Mouse (Mus musculus) liver, adult 2 months (tissue): Measurements from ENCODE around the gene Gm2026. TPM values are rescaled to one million over a fixed set of nuclear protein-coding genes. Genes with fewer than 3 reads are reported as not detected.
"Not testable (repeated sequence)": the region's sequence is repeated elsewhere in the genome, so short reads cannot be mapped to it uniquely, and the experiment has no call there.

Experiments used
- DNase-seq: peaks from one replicate; pipeline ENCODE4 v3.0.0-alpha.2; 2011; ENCODE audit warnings: low read depth, low spot score; ENCODE audit errors: extremely low read depth
- H3K27ac ChIP-seq: fragments of 200-500 bp; replicated peaks from 2 replicates; pipeline ENCODE4 v1.5.1; 2012; ENCODE audit warnings: low read depth, mild to moderate bottlenecking, control low read depth, inconsistent platforms, low read length; ENCODE audit not compliant: insufficient read depth
- H3K27me3 ChIP-seq: fragments of 200-500 bp; 2 replicates; pipeline ENCODE4 v1.6.1; 2012; ENCODE audit warnings: mild to moderate bottlenecking, moderate library complexity, low read length, inconsistent platforms; ENCODE audit not compliant: control insufficient read depth, insufficient read depth
- H3K36me3 ChIP-seq: fragments of 200-500 bp; 2 replicates; pipeline ENCODE4 v1.6.1; 2012; ENCODE audit warnings: low read length, inconsistent platforms; ENCODE audit not compliant: control insufficient read depth, insufficient read depth
- H3K4me1 ChIP-seq: fragments of 200-500 bp; 2 replicates; pipeline ENCODE4 v1.6.1; 2011; ENCODE audit warnings: low read length; ENCODE audit not compliant: control insufficient read depth, insufficient read depth
- H3K4me3 ChIP-seq: fragments of 200-500 bp; 2 replicates; pipeline ENCODE4 v1.5.1; 2011; ENCODE audit warnings: low read depth, mild to moderate bottlenecking, control low read depth, low read length, moderate library complexity; ENCODE audit not compliant: insufficient read depth
- H3K79me2 ChIP-seq: fragments of 200-500 bp; 2 replicates; pipeline ENCODE4 v1.6.1; 2012; ENCODE audit warnings: inconsistent platforms, mild to moderate bottlenecking, low read length, moderate library complexity; ENCODE audit not compliant: control insufficient read depth, insufficient read depth
- H3K9ac ChIP-seq: fragments of 200-500 bp; 2 replicates; pipeline ENCODE4 v1.6.1; 2012; ENCODE audit warnings: low read depth, mild to moderate bottlenecking, control low read depth, inconsistent platforms, low read length
- WGBS: fragments of 180-500 bp; shearing (Covaris S2); methylation state at CpG from one replicate; pipeline ENCODE4 v1.1.7; 2018; 5-methylcytosine and 5-hydroxymethylcytosine counted together
- polyA plus RNA-seq: library from polyadenylated mRNA; depleted of rRNA; stranded (reverse); fragments of >200 nt; gene quantifications from 2 replicates; pipeline ENCODE4 v1.2.3, GENCODE M21; 2012; rRNA removed
- total RNA-seq: library from RNA; depleted of rRNA; stranded (reverse); fragments of >200 nt; gene quantifications from 2 replicates; pipeline ENCODE4 v1.2.3, GENCODE M21; 2014; rRNA removed

The Gm2026 gene
- total RNA-seq: 5.1 and 6.1 TPM in 2 replicates
- 0.32 TPM in 1 of 2 replicates, not detected in the other for polyA plus RNA-seq

GRCm38 (mm10) chr2:175965031-175965430 lies at the start of gene Gm2026:
Gene Gm2026 (plus strand): TSS chr2:175965331.
- not testable (repeated sequence) for H3K36me3 ChIP-seq, H3K27ac ChIP-seq, DNase-seq, H3K9ac ChIP-seq, H3K79me2 ChIP-seq, H3K27me3 ChIP-seq, H3K4me1 ChIP-seq, H3K4me3 ChIP-seq
- no CpG with 5 or more reads among the region's 4 CpGs for WGBS

- not testable (repeated sequence) for DNase-seq, H3K27ac ChIP-seq, H3K4me1 ChIP-seq, H3K36me3 ChIP-seq, H3K9ac ChIP-seq, H3K4me3 ChIP-seq, H3K79me2 ChIP-seq, H3K27me3 ChIP-seq
- no CpG with 5 or more reads among the region's 6 CpGs for WGBS
Measured at GRCm38 (mm10) chr2:175931000-175931399, 34.1 kb upstream of the Gm2026 start, which contains the start of gene Zfp966. Gene Zfp966 (minus strand): TSS chr2:175931100.

Other genes with a start within 250 kb of the Gm2026 start
- not detected in 2 replicates for gene Gm2007, start 223.8 kb upstream of the Gm2026 start, total RNA-seq
- not detected in 2 replicates for gene Gm2007, start 223.8 kb upstream of the Gm2026 start, polyA plus RNA-seq
- 2.0 and 4.8 TPM in 2 replicates for gene Gm14288, start 164.2 kb upstream of the Gm2026 start, total RNA-seq
- 0.46 and 1.9 TPM in 2 replicates for gene Gm14288, start 164.2 kb upstream of the Gm2026 start, polyA plus RNA-seq
- gene Gm6710, start 96.1 kb upstream of the Gm2026 start, total RNA-seq: 2.7 and 7.0 TPM in 2 replicates
- 0.11 and 1.0 TPM in 2 replicates for gene Gm6710, start 96.1 kb upstream of the Gm2026 start, polyA plus RNA-seq
- gene Zfp966, start 34.2 kb upstream of the Gm2026 start, total RNA-seq: 6.8 and 7.9 TPM in 2 replicates
- gene Zfp966, start 34.2 kb upstream of the Gm2026 start, polyA plus RNA-seq: 0.15 and 0.17 TPM in 2 replicates
- gene Gm2004, start 184.5 kb downstream of the Gm2026 start, total RNA-seq: 0.94 and 2.8 TPM in 2 replicates
- 0.11 TPM in 1 of 2 replicates, not detected in the other for gene Gm2004, start 184.5 kb downstream of the Gm2026 start, polyA plus RNA-seq